Comparison of ENCODE assay signal across 16 mouse cellular contexts in genomic region chr4:98865386-98866237, GRCm38 (mm10). TPM values are rescaled to one million over a fixed set of nuclear protein-coding genes. Genes with fewer than 3 reads are reported as not detected.
DNase-seq lines count a peak whose midpoint lies in the region; ATAC-seq and TF ChIP-seq lines count a peak whose summit lies in the region.
"Had no signal": no experiment of that assay in that cellular context is flagged by ENCODE, and none has a peak within 500 bp of the region (broad histone marks: within the 10 kb centered on the region; RNA-seq: fewer than 3 reads in every experiment).

No protein-coding gene starts in this region.

- H3K27ac ChIP-seq in ES-E14 (ENCODE audit: insufficient read depth, low read depth, low read length, poor library complexity, severe bottlenecking): peak overlapping the region; percentile 4; the same call in 1 of the 2 replicates
- peak overlapping the region; percentile 71 for H3K27ac ChIP-seq in layer of hippocampus, adult 2 months
- peak overlapping the region; percentile 28; the same call in 1 of the 2 replicates for H3K27ac ChIP-seq in limb, embryonic 13.5 days
- H3K27ac ChIP-seq in kidney, embryonic 14.5 days (ENCODE audit: low read depth, low read length): no peak overlapping the region
- H3K27ac ChIP-seq: forebrain, embryonic 15.5 days; heart, embryonic 10.5 days; liver, embryonic 13.5 days had no signal

- H3K4me1 ChIP-seq in ES-E14 (ENCODE audit: control insufficient read depth in 2 of 2, insufficient read depth in 2 of 2, low read length in 2 of 2, poor library complexity in 1 of 2): peaks cover 1 to 6% of the 10 kb centered on the region in 2 experiments; a peak in 3 of 4 replicates
- H3K4me1 ChIP-seq in limb, embryonic 13.5 days: peaks cover 6% of the 10 kb centered on the region; the same call in 1 of the 2 replicates
- no peaks in the 10 kb centered on the region for H3K4me1 ChIP-seq in kidney, embryonic 14.5 days (ENCODE audit: control insufficient read depth, insufficient read depth, low read length)
- H3K4me1 ChIP-seq: heart, embryonic 10.5 days; liver, embryonic 13.5 days had no signal

- H3K36me3 ChIP-seq in ES-E14 (ENCODE audit: control insufficient read depth, insufficient read depth, low read length, poor library complexity, severe bottlenecking): no peaks in the 10 kb centered on the region
- H3K36me3 ChIP-seq in limb, embryonic 13.5 days: no peaks in the 10 kb centered on the region
- no peaks in the 10 kb centered on the region for H3K36me3 ChIP-seq in kidney, embryonic 14.5 days (ENCODE audit: control insufficient read depth, insufficient read depth, low read length)
- H3K36me3 ChIP-seq: forebrain, embryonic 15.5 days; heart, embryonic 10.5 days; liver, embryonic 13.5 days had no signal

- peak; percentile 91 for ATAC-seq in limb, embryonic 13.5 days (ENCODE audit: low FRiP score, low read depth)
- no peak for ATAC-seq in kidney, embryonic 14.5 days (ENCODE audit: low FRiP score, low TSS enrichment)
- ATAC-seq: forebrain, embryonic 15.5 days had no signal

- TF ChIP-seq CTCF in layer of hippocampus, adult 2 months (conservative IDR thresholded peaks at IDR 0.05): no peak

- intact Hi-C loops in gastrocnemius, postnatal 36 days (cut with DNase I): no loop called here

- peak; percentile 39 for DNase-seq in gastrocnemius, postnatal 10 days
- no peak for DNase-seq in gastrocnemius, postnatal 36 days
- no peak for DNase-seq in ES-E14 (ENCODE audit: low read depth, low spot score)
- peak; percentile 20 to 31 for DNase-seq in layer of hippocampus, adult 2 months (ENCODE audit: low spot score in 2 of 2)
- DNase-seq in heart, adult 8-10 months (ENCODE audit: low spot score): no peak
- DNase-seq in adrenal gland, postnatal 25 days: no peak
- DNase-seq: embryo, embryonic 11 days; liver, embryonic 13.5 days; thymus, postnatal 4 days had no signal

- no peak overlapping the region for H3K4me3 ChIP-seq in ES-E14 (ENCODE audit: insufficient read depth in 1 of 2, low read depth in 1 of 2, low read length in 2 of 2, poor library complexity in 1 of 2, severe bottlenecking in 1 of 2)
- H3K4me3 ChIP-seq in layer of hippocampus, adult 2 months: peak overlapping the region; percentile 11; the same call in 1 of the 2 replicates
- H3K4me3 ChIP-seq in limb, embryonic 13.5 days: no peak overlapping the region
- H3K4me3 ChIP-seq in kidney, embryonic 14.5 days (ENCODE audit: low read length): no peak overlapping the region
- H3K4me3 ChIP-seq: forebrain, embryonic 15.5 days; heart, embryonic 10.5 days; liver, embryonic 13.5 days; myocyte had no signal

- H3K9ac ChIP-seq in ES-E14 (ENCODE audit: insufficient read depth, low read depth, low read length, poor library complexity, severe bottlenecking): no peak overlapping the region
- no peak overlapping the region for H3K9ac ChIP-seq in limb, embryonic 13.5 days
- no peak overlapping the region for H3K9ac ChIP-seq in kidney, embryonic 14.5 days (ENCODE audit: low read depth, low read length)
- H3K9ac ChIP-seq: forebrain, embryonic 15.5 days; liver, embryonic 13.5 days had no signal

- no peak overlapping the region for H3K4me2 ChIP-seq in limb, embryonic 13.5 days (replicated peaks)
- H3K4me2 ChIP-seq in kidney, embryonic 14.5 days (replicated peaks; ENCODE audit: low read depth, low read length): no peak overlapping the region
- H3K4me2 ChIP-seq: forebrain, embryonic 15.5 days; liver, embryonic 13.5 days had no signal

- in situ Hi-C loops in ES-E14 (cut with MboI; ENCODE audit: low sequenced_read_pairs in 2 of 2, unreplicated experiment in 2 of 2): no loop called here

- 49% methylated on average over 14 of the region's 14 CpGs for WGBS in limb, embryonic 13.5 days
- 86% methylated on average over 14 of the region's 14 CpGs for WGBS in kidney, embryonic 14.5 days

- no peaks in the 10 kb centered on the region for H3K27me3 ChIP-seq in limb, embryonic 13.5 days
- H3K27me3 ChIP-seq in kidney, embryonic 14.5 days (ENCODE audit: control insufficient read depth, insufficient read depth, low read length): no peaks in the 10 kb centered on the region
- H3K27me3 ChIP-seq: forebrain, embryonic 15.5 days; liver, embryonic 13.5 days had no signal

- no peaks in the 10 kb centered on the region for H3K9me3 ChIP-seq in ES-E14 (ENCODE audit: control insufficient read depth, insufficient read depth, low read depth, low read length)
- H3K9me3 ChIP-seq in limb, embryonic 13.5 days: peaks cover 10% of the 10 kb centered on the region; the same call in 1 of the 2 replicates
- peaks cover 7% of the 10 kb centered on the region for H3K9me3 ChIP-seq in kidney, embryonic 14.5 days (ENCODE audit: control insufficient read depth, low read length)
- H3K9me3 ChIP-seq: forebrain, embryonic 15.5 days; heart, embryonic 10.5 days; liver, embryonic 13.5 days had no signal

TF ChIP-seq in ES-E14, 5 proteins besides CTCF, POLR2A, EP300 and RAD21:
- TF ChIP-seq ZNF384 (IDR thresholded peaks at IDR 0.05; ENCODE audit: low read depth, low read length): peak; percentile 51; the same call in 1 of the 2 replicates
- TF ChIP-seq MAFK (IDR thresholded peaks at IDR 0.05; ENCODE audit: insufficient read depth, low read depth, low read length): no peak

RNA-seq across cellular contexts. Expression of gene I0C0044D17Rik, which starts 42.0 kb away (rescaled TPM):
- total RNA-seq in gastrocnemius, postnatal 10 days (2021): not detected
- not detected for total RNA-seq in gastrocnemius, postnatal 36 days (2021)
- 0.13 TPM in 1 of 2 replicates, not detected in the other for total RNA-seq in ES-E14 (2012; rRNA removed)
- not detected for total RNA-seq in layer of hippocampus, adult 2 months (2021)
- not detected in 2 replicates for polyA plus RNA-seq in limb, embryonic 13.5 days (2015; fragmentation: Nextera tagmentation; extraction: Ambion mirVana)
- total RNA-seq in heart, adult 8-10 months (2022): not detected
- polyA plus RNA-seq in kidney, embryonic 14.5 days (2014; fragmentation: Nextera tagmentation; extraction: Ambion mirVana): not detected in 2 replicates
- not detected in 2 replicates for total RNA-seq in adrenal gland, postnatal 25 days (2021)
- total RNA-seq: megakaryocyte progenitor cell, adult 5-6 weeks had no signal
- polyA plus RNA-seq: forebrain, embryonic 15.5 days; heart, embryonic 10.5 days; liver, embryonic 13.5 days; myocyte; stomach, embryonic 14.5 days had no signal

RNA-seq across cellular contexts. Expression of gene Kank4, which starts 48.3 kb away (rescaled TPM):
- total RNA-seq in gastrocnemius, postnatal 10 days (2021): 1 to 10 TPM; 4.5 to 5.5 TPM
- 1 to 10 TPM in 1 of 2 experiments, under 1 TPM in 1; 0.87 to 1.4 TPM for total RNA-seq in gastrocnemius, postnatal 36 days (2021)
- total RNA-seq in ES-E14 (2012; rRNA removed): 4.0 and 5.4 TPM in 2 replicates
- total RNA-seq in layer of hippocampus, adult 2 months (2021): 1 to 10 TPM; 2.5 to 3.0 TPM
- 2.8 and 3.0 TPM in 2 replicates for polyA plus RNA-seq in limb, embryonic 13.5 days (2015; fragmentation: Nextera tagmentation; extraction: Ambion mirVana)
- 1 to 10 TPM in 1 of 4 experiments, under 1 TPM in 3; 0.68 to 1.1 (median 0.84) TPM for total RNA-seq in heart, adult 8-10 months (2022)
- polyA plus RNA-seq in kidney, embryonic 14.5 days (2014; fragmentation: Nextera tagmentation; extraction: Ambion mirVana): 2.7 and 3.5 TPM in 2 replicates
- total RNA-seq in adrenal gland, postnatal 25 days (2021): 1.7 and 2.1 TPM in 2 replicates

RNA-seq across cellular contexts. Expression of gene Usp1, which starts 58.0 kb away (rescaled TPM):
- total RNA-seq in gastrocnemius, postnatal 10 days (2021): 10 to 100 TPM; 18.7 to 19.2 TPM
- total RNA-seq in gastrocnemius, postnatal 36 days (2021): 1 to 10 TPM; 8.2 to 9.1 TPM
- 40.8 and 47.3 TPM in 2 replicates for total RNA-seq in ES-E14 (2012; rRNA removed)
- total RNA-seq in layer of hippocampus, adult 2 months (2021): 10 to 100 TPM; 26.3 to 26.6 TPM
- 103 and 107 TPM in 2 replicates for polyA plus RNA-seq in limb, embryonic 13.5 days (2015; fragmentation: Nextera tagmentation; extraction: Ambion mirVana)
- total RNA-seq in heart, adult 8-10 months (2022): 10 to 100 TPM; 12.8 to 17.0 (median 14.8) TPM
- polyA plus RNA-seq in kidney, embryonic 14.5 days (2014; fragmentation: Nextera tagmentation; extraction: Ambion mirVana): 109 and 141 TPM in 2 replicates
- total RNA-seq in adrenal gland, postnatal 25 days (2021): 28.3 and 29.5 TPM in 2 replicates

Comparison
In these comparisons a context has a peak if more than half of its experiments do, and no peak if none do; other contexts are left out.
1. DNase-seq: peak in gastrocnemius, postnatal 10 days (single experiment) and layer of hippocampus, adult 2 months (2 of 2); none in gastrocnemius, postnatal 36 days (0 of 2), ES-E14 (single experiment), heart, adult 8-10 months (single experiment) and adrenal gland, postnatal 25 days (single experiment).